Mouse (Mus musculus) intestine, embryonic 16.5 days (tissue): ENCODE results near the gene Mei1. TPM values are rescaled to one million over a fixed set of nuclear protein-coding genes. Genes with fewer than 3 reads are reported as not detected.
A peak's percentile ranks its signal among the peaks of the same experiment; 100 is the strongest.

Experiments
- ATAC-seq: fragments of 200-750 bp; cut with Nextera tagmentation; 2 replicates; pipeline ENCODE4 v1.8.0; 2017; ENCODE audit warnings: moderate TSS enrichment, moderate library complexity
- H3K27ac ChIP-seq: fragments of 300-500 bp; sonication (generic); 2 replicates; pipeline ENCODE4 v1.5.1; 2014; ENCODE audit warnings: mild to moderate bottlenecking, low read length
- H3K27me3 ChIP-seq: fragments of 300-500 bp; sonication (generic); replicated peaks from 2 replicates; pipeline ENCODE4 v1.6.1; 2014; ENCODE audit warnings: low read length, control low read depth, mixed read lengths; ENCODE audit not compliant: control insufficient read depth, insufficient read depth
- H3K36me3 ChIP-seq: fragments of 300-500 bp; sonication (generic); 2 replicates; pipeline ENCODE4 v1.6.1; 2014; ENCODE audit warnings: low read length, control low read depth; ENCODE audit not compliant: control insufficient read depth, insufficient read depth
- H3K4me1 ChIP-seq: fragments of 300-500 bp; sonication (generic); 2 replicates; pipeline ENCODE4 v1.6.1; 2014; ENCODE audit warnings: low read length, control low read depth, mixed read lengths; ENCODE audit not compliant: control insufficient read depth, insufficient read depth
- H3K4me2 ChIP-seq: fragments of 300-500 bp; sonication (generic); 2 replicates; pipeline ENCODE4 v1.6.1; 2014; ENCODE audit warnings: low read depth, low read length, control low read depth
- H3K4me3 ChIP-seq: fragments of 300-500 bp; sonication (generic); 2 replicates; pipeline ENCODE4 v1.5.1; 2014; ENCODE audit warnings: mild to moderate bottlenecking, low read length
- H3K9ac ChIP-seq: fragments of 300-500 bp; sonication (generic); 2 replicates; pipeline ENCODE4 v1.6.1; 2014; ENCODE audit warnings: low read depth, low read length
- H3K9me3 ChIP-seq: fragments of 300-500 bp; sonication (generic); 2 replicates; pipeline ENCODE4 v1.6.1; 2016; ENCODE audit warnings: low read length, control low read depth; ENCODE audit not compliant: control insufficient read depth
- WGBS: fragments of 180-500 bp; shearing (Covaris S2); extraction: QIAGEN DNeasy Blood & Tissue Kit; methylation state at CpG from one replicate; pipeline ENCODE4 v1.1.7; 2014; 5-methylcytosine and 5-hydroxymethylcytosine counted together
- polyA plus RNA-seq: library from polyadenylated mRNA; unstranded; fragments of >200 nt; fragmentation: Nextera tagmentation; extraction: Ambion mirVana; gene quantifications from 2 replicates; pipeline ENCODE4 v1.2.1, GENCODE M21; 2015

The Mei1 gene
- polyA plus RNA-seq, 1 experiment from 2014 or later: not detected

DNA sequence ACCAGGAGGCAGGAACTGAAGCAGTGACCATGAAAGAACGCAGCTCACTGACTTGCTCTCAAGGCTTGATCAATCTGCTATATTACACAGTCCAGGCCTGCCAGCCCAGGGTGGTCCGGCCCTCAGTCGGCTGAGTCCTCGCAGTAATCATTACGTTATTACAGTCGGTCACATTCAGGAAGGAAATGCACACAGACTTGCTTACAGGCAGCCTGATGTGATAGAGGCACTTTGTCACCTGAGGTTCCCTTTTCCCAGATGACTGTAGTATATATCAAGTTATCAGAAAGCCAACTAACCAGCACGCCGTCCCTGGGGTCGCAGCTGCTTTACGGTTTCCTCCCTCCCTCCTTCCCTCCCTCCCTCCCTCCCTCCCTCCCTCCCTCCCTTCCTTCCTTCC lies 87.1 kb downstream of the Mei1 start:
- Histone ChIP-seq H3K27ac (no peak overlapping the region), H3K4me2 (no peak overlapping the region), H3K9me3 (no peaks in the 10 kb centered on the region), H3K4me3 (no peak overlapping the region), H3K9ac (no peak overlapping the region), H3K36me3 (peaks cover 2% of the 10 kb centered on the region), H3K27me3 (no peaks in the 10 kb centered on the region), H3K4me1 (peaks cover 56% of the 10 kb centered on the region)
- 61% methylated on average over 10 of the region's 10 CpGs for WGBS
- no peak for ATAC-seq

GRCm38 (mm10) chr15:82158243-82159035 lies 88.6 kb downstream of the Mei1 start:
- Histone ChIP-seq H3K4me2 (peak overlapping the region; percentile 7; the same call in 1 of the 2 replicates), H3K4me1 (peaks cover 59% of the 10 kb centered on the region)
- 0 out of 2 replicates have a peak, but pooled peaks have one; percentile 16 for ATAC-seq

DNA sequence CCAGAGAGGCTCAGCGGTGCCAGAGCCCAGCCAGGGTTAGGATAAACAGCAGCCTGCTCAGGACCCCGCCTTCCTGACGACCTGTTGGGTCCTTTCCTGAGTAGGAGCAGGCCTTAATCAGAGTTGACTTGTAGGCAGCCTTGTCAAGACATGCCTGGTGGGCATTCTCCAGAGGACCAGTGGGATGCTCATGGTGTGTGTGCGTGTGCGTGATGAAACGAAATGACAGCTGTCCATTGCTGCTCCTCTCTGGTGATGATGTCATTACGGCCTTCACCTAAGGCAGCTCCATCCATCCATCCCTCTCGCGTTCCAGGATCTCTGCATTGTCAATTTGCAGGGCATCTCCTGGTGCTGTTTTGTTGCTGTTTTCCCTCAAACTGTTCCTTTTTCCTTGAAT lies 89.7 kb downstream of the Mei1 start:
- ATAC-seq: no peak
- 77% methylated on average over 9 of the region's 9 CpGs for WGBS

More at GRCm38 (mm10) chr15:82158243-82159035, 88.6 kb downstream of the Mei1 start:
- WGBS: 36% methylated on average over 17 of the region's 17 CpGs
- Histone ChIP-seq H3K9me3 (no peaks in the 10 kb centered on the region), H3K36me3 (peaks cover 2% of the 10 kb centered on the region), H3K27me3 (no peaks in the 10 kb centered on the region), H3K27ac (peak overlapping the region; percentile 75), H3K4me3 (no peak overlapping the region), H3K9ac (peak overlapping the region; percentile 27)

GRCm38 (mm10) chr15:82160731-82161640 lies 91.2 kb downstream of the Mei1 start:
- 0 out of 2 replicates have a peak overlapping the region, but pooled peaks have one; percentile 10 for H3K27ac ChIP-seq
- ATAC-seq: no peak
- no peak overlapping the region for H3K4me3 ChIP-seq
- 60% methylated on average over 11 of the region's 11 CpGs for WGBS
- H3K27me3 ChIP-seq: no peaks in the 10 kb centered on the region
- no peak overlapping the region for H3K9ac ChIP-seq
- H3K9me3 ChIP-seq: no peaks in the 10 kb centered on the region
- peaks cover 2% of the 10 kb centered on the region; the same call in 1 of the 2 replicates for H3K36me3 ChIP-seq
- H3K4me1 ChIP-seq: peaks cover 73% of the 10 kb centered on the region
- H3K4me2 ChIP-seq: no peak overlapping the region

More for the DNA sequence above, 89.7 kb downstream of the Mei1 start:
- Histone ChIP-seq H3K9me3 (no peaks in the 10 kb centered on the region), H3K4me2 (no peak overlapping the region), H3K27ac (peak overlapping the region; percentile 75), H3K36me3 (peaks cover 2% of the 10 kb centered on the region), H3K4me1 (peaks cover 63% of the 10 kb centered on the region), H3K9ac (no peak overlapping the region), H3K27me3 (no peaks in the 10 kb centered on the region), H3K4me3 (no peak overlapping the region)

GRCm38 (mm10) chr15:82161965-82162600 lies 92.3 kb downstream of the Mei1 start:
- Histone ChIP-seq H3K9me3 (no peaks in the 10 kb centered on the region), H3K4me3 (no peak overlapping the region), H3K9ac (no peak overlapping the region), H3K27me3 (no peaks in the 10 kb centered on the region), H3K4me1 (peaks cover 80% of the 10 kb centered on the region), H3K36me3 (no peaks in the 10 kb centered on the region), H3K27ac (no peak overlapping the region), H3K4me2 (no peak overlapping the region)
- no peak for ATAC-seq
- 83% methylated on average over 12 of the region's 12 CpGs for WGBS

DNA sequence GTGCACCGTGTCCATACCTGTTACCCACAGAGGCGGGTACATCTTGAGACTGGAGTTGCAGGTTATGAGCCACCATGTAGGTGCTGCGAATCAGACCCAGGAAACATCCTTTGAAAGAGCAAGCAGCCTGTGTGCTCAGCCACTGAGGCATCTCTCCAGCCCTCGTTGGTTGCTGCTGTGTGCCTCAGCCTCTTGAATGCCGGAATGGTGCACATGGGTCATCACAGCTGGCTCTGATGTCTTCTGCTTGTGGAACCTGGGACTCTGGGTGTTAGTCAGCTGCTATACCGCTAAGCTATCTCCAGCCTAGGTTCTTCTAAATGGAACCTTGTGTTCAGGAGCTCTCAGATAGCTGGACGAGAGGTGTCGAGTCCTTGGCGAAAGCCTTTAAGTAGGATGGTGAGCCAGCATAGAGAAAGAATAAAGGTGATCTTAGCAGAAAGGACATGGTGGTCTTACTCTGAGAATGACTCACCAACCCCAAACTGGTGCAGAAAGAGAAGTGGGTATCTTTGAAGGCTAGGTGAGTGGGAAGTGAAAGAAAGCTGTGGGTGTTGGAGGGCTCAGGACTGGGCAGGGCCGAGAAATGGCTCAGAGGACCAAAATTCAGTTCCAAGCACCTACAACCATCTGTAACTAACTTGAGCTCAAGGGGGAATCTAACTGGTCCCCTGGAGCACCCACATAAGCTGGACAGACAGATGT lies 93.7 kb downstream of the Mei1 start:
- no peak overlapping the region for H3K4me3 ChIP-seq
- 82% methylated on average over 10 of the region's 10 CpGs for WGBS
- H3K27me3 ChIP-seq: no peaks in the 10 kb centered on the region
- peak overlapping the region; percentile 39; the same call in 1 of the 2 replicates for H3K4me2 ChIP-seq
- H3K27ac ChIP-seq: peak overlapping the region; percentile 86
- no peaks in the 10 kb centered on the region for H3K9me3 ChIP-seq
- H3K36me3 ChIP-seq: no peaks in the 10 kb centered on the region
- 0 out of 2 replicates have a peak overlapping the region, but pooled peaks have one; percentile 26 for H3K9ac ChIP-seq
- peaks cover 78% of the 10 kb centered on the region for H3K4me1 ChIP-seq
- no peak for ATAC-seq

GRCm38 (mm10) chr15:82164061-82164399 lies 94.2 kb downstream of the Mei1 start:
- ATAC-seq: peak; percentile 39

DNA sequence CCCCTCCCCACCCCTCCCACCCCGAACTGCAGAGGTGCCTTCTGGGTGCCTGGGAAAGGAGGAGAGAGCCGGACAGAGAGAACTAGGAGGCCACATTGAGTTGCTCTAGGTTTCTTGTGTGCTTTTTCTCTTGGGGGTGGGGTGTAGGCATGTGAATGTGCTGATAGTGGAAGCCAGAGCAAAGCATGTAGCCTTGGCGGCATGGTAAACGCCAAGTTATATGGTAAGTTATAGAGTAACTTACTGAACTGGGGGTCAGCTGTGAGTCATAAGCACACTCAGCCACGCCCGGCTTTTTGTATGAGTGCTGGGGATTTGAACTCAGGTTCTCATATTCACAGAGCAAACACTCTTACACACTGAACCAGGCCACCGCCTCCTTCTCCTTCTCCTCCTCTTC lies 94.7 kb downstream of the Mei1 start:
- WGBS: 53% methylated on average over 7 of the region's 7 CpGs
- Histone ChIP-seq H3K4me3 (no peak overlapping the region), H3K27ac (peak overlapping the region; percentile 86), H3K4me1 (peaks cover 68% of the 10 kb centered on the region), H3K4me2 (peak overlapping the region; percentile 39), H3K9ac (peak overlapping the region; percentile 26; the same call in 1 of the 2 replicates), H3K36me3 (no peaks in the 10 kb centered on the region), H3K27me3 (no peaks in the 10 kb centered on the region), H3K9me3 (no peaks in the 10 kb centered on the region)
- peak; percentile 77 for ATAC-seq

More at GRCm38 (mm10) chr15:82164061-82164399, 94.2 kb downstream of the Mei1 start:
- no peak overlapping the region for H3K4me3 ChIP-seq
- no peaks in the 10 kb centered on the region for H3K36me3 ChIP-seq
- H3K4me2 ChIP-seq: peak overlapping the region; percentile 39
- 57% methylated on average over 4 of the region's 4 CpGs for WGBS
- peaks cover 73% of the 10 kb centered on the region for H3K4me1 ChIP-seq
- no peaks in the 10 kb centered on the region for H3K27me3 ChIP-seq
- H3K9ac ChIP-seq: peak overlapping the region; percentile 26; the same call in 1 of the 2 replicates
- peak overlapping the region; percentile 86 for H3K27ac ChIP-seq
- no peaks in the 10 kb centered on the region for H3K9me3 ChIP-seq
